19 mouse cellular contexts compared by ENCODE assay signal in the genomic region with DNA sequence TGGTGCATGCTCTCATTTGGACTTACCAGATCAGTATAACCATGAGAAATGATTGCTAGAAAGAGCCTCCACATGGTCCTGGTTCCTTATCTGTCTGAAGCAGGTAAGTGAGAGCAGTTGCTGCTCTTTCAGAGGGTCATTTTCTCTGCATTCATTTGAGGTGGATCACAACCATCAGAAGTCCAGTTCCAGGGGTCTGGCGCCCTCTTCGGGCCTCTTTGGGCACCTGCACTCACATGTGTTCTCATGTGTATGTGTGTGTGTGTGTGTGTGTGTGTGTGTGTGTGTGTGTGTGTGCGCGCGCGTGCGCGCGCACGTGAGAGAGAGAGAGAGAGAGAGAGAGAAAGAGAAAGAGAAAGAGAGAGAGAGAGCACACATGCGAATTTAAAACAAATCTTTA.
DNase-seq lines count a peak whose midpoint lies in the region; ATAC-seq and TF ChIP-seq lines count a peak whose summit lies in the region.
"Had no signal": no experiment of that assay in that cellular context is flagged by ENCODE, and none has a peak within 500 bp of the region (broad histone marks: within the 10 kb centered on the region; RNA-seq: fewer than 3 reads in every experiment).

No protein-coding gene starts in this region.

- no peak overlapping the region for H3K27ac ChIP-seq in intestine, postnatal 0 days (ENCODE audit: low read depth, low read length)
- no peak overlapping the region for H3K27ac ChIP-seq in intestine, embryonic 15.5 days
- H3K27ac ChIP-seq in testis, adult 2 months (ENCODE audit: control insufficient read depth, insufficient read depth, low read depth, low read length) = no peak overlapping the region
- no peak overlapping the region for H3K27ac ChIP-seq in ES-E14 (ENCODE audit: insufficient read depth, low read depth, low read length, poor library complexity, severe bottlenecking)
- H3K27ac ChIP-seq: embryonic facial prominence, embryonic 15.5 days; limb, embryonic 15.5 days; neural tube, embryonic 15.5 days had no signal

- no peak overlapping the region for H3K9ac ChIP-seq in intestine, postnatal 0 days (ENCODE audit: low read depth, low read length)
- H3K9ac ChIP-seq in intestine, embryonic 15.5 days = no peak overlapping the region
- no peak overlapping the region for H3K9ac ChIP-seq in ES-E14 (ENCODE audit: insufficient read depth, low read depth, low read length, poor library complexity, severe bottlenecking)
- H3K9ac ChIP-seq: embryonic facial prominence, embryonic 15.5 days; limb, embryonic 15.5 days; neural tube, embryonic 15.5 days had no signal

- in situ Hi-C loops in ES-E14 (cut with MboI; ENCODE audit: low sequenced_read_pairs in 2 of 2, unreplicated experiment in 2 of 2) = loop anchor here in 1 of 2 experiments (10.0 kb wide), 1 partner anchor 71 kb away; no protein-coding TSS in a partner anchor

- no peak overlapping the region for H3K4me3 ChIP-seq in intestine, postnatal 0 days (ENCODE audit: low read depth, low read length)
- no peak overlapping the region for H3K4me3 ChIP-seq in intestine, embryonic 15.5 days (replicated peaks)
- H3K4me3 ChIP-seq in testis, adult 2 months (ENCODE audit: control insufficient read depth, low read depth, low read length) = no peak overlapping the region
- H3K4me3 ChIP-seq in ES-E14 (ENCODE audit: insufficient read depth in 1 of 2, low read depth in 1 of 2, low read length in 2 of 2, poor library complexity in 1 of 2, severe bottlenecking in 1 of 2) = no peak overlapping the region
- H3K4me3 ChIP-seq: embryonic facial prominence, embryonic 15.5 days; forebrain, embryonic 10.5 days; limb, embryonic 15.5 days; megakaryocyte, embryonic 14.5 days; neural tube, embryonic 15.5 days had no signal

- TF ChIP-seq CTCF in intestine, postnatal 0 days (IDR thresholded peaks at IDR 0.05; ENCODE audit: low read depth) = 0 out of 2 replicates have a peak, but pooled peaks have one; percentile 23
- TF ChIP-seq CTCF in testis, adult 2 months (IDR thresholded peaks at IDR 0.05; ENCODE audit: control insufficient read depth, insufficient read depth, insufficient replicate concordance, low read depth, low read length) = peak; percentile 34; the same call in 1 of the 2 replicates

- H3K4me1 ChIP-seq in intestine, postnatal 0 days (replicated peaks; ENCODE audit: control insufficient read depth, insufficient read depth, low read length) = no peaks in the 10 kb centered on the region
- H3K4me1 ChIP-seq in intestine, embryonic 15.5 days (replicated peaks) = no peaks in the 10 kb centered on the region
- no peaks in the 10 kb centered on the region for H3K4me1 ChIP-seq in testis, adult 2 months (ENCODE audit: control insufficient read depth, insufficient read depth, low read length)
- H3K4me1 ChIP-seq in ES-E14 (ENCODE audit: control insufficient read depth in 2 of 2, insufficient read depth in 2 of 2, low read length in 2 of 2, poor library complexity in 1 of 2) = no peaks in the 10 kb centered on the region; a peak in 1 of 4 replicates
- H3K4me1 ChIP-seq: embryonic facial prominence, embryonic 15.5 days; limb, embryonic 15.5 days; megakaryocyte, embryonic 14.5 days had no signal

- TF ChIP-seq POLR2A in testis, adult 2 months (IDR thresholded peaks at IDR 0.05; ENCODE audit: control insufficient read depth, low read depth, low read length) = no peak

- DNase-seq in testis, postnatal 10 days (ENCODE audit: low spot score) = no peak
- DNase-seq in ES-E14 (ENCODE audit: low read depth, low spot score) = peak; percentile 28
- no peak for DNase-seq in ovary, adult 18-20 months (ENCODE audit: low spot score)
- DNase-seq: adrenal gland, postnatal 25 days; cerebellum, adult 11-12 months; embryo, embryonic 11 days; heart, adult 18-20 months; layer of hippocampus, postnatal 36 days; thymus, postnatal 36 days had no signal

- 85% methylated on average over 11 of the region's 11 CpGs for WGBS in intestine, postnatal 0 days
- 89% methylated on average over 11 of the region's 11 CpGs for WGBS in intestine, embryonic 15.5 days

- H3K36me3 ChIP-seq in intestine, postnatal 0 days (ENCODE audit: control insufficient read depth, insufficient read depth) = no peaks in the 10 kb centered on the region
- no peaks in the 10 kb centered on the region for H3K36me3 ChIP-seq in intestine, embryonic 15.5 days
- H3K36me3 ChIP-seq in testis, adult 2 months (ENCODE audit: control insufficient read depth, insufficient read depth, low read length) = no peaks in the 10 kb centered on the region
- H3K36me3 ChIP-seq in ES-E14 (ENCODE audit: control insufficient read depth, insufficient read depth, low read length, poor library complexity, severe bottlenecking) = no peaks in the 10 kb centered on the region
- H3K36me3 ChIP-seq: embryonic facial prominence, embryonic 15.5 days; forebrain, embryonic 10.5 days; limb, embryonic 15.5 days; neural tube, embryonic 15.5 days had no signal

- no peaks in the 10 kb centered on the region for H3K27me3 ChIP-seq in intestine, postnatal 0 days (replicated peaks; ENCODE audit: control insufficient read depth, insufficient read depth, low read length)
- no peaks in the 10 kb centered on the region for H3K27me3 ChIP-seq in intestine, embryonic 15.5 days (replicated peaks)
- H3K27me3 ChIP-seq in testis, adult 2 months (ENCODE audit: control insufficient read depth, insufficient read depth, low read length) = no peaks in the 10 kb centered on the region
- H3K27me3 ChIP-seq: embryonic facial prominence, embryonic 15.5 days; limb, embryonic 15.5 days; neural tube, embryonic 15.5 days had no signal

- no peak for ATAC-seq in intestine, postnatal 0 days
- no peak for ATAC-seq in intestine, embryonic 15.5 days
- ATAC-seq in erythroblast, adult 5-6 weeks (replicated peaks; ENCODE audit: low FRiP score, poor library complexity, severe bottlenecking) = no peak
- ATAC-seq: CD4-positive, CD25-positive, alpha-beta regulatory T cell, adult 4 months had no signal

- no peak overlapping the region for H3K4me2 ChIP-seq in intestine, postnatal 0 days (replicated peaks; ENCODE audit: low read depth)
- H3K4me2 ChIP-seq in intestine, embryonic 15.5 days (replicated peaks) = no peak overlapping the region
- H3K4me2 ChIP-seq: embryonic facial prominence, embryonic 15.5 days; limb, embryonic 15.5 days; neural tube, embryonic 15.5 days had no signal

- H3K9me3 ChIP-seq in intestine, postnatal 0 days (ENCODE audit: control insufficient read depth) = no peaks in the 10 kb centered on the region
- no peaks in the 10 kb centered on the region for H3K9me3 ChIP-seq in intestine, embryonic 15.5 days
- H3K9me3 ChIP-seq in ES-E14 (ENCODE audit: control insufficient read depth, insufficient read depth, low read depth, low read length) = no peaks in the 10 kb centered on the region
- H3K9me3 ChIP-seq: embryonic facial prominence, embryonic 15.5 days; forebrain, embryonic 10.5 days; limb, embryonic 15.5 days; megakaryocyte, embryonic 14.5 days; neural tube, embryonic 15.5 days had no signal

TF ChIP-seq in ES-E14, 5 proteins besides CTCF, POLR2A, EP300 and RAD21:
- TF ChIP-seq CHD2 (IDR thresholded peaks at IDR 0.05; ENCODE audit: low read depth, low read length) = no peak
- peak; percentile 58; the same call in 1 of the 2 replicates for TF ChIP-seq ZC3H11A (IDR thresholded peaks at IDR 0.05; ENCODE audit: borderline replicate concordance, low read depth, low read length)
TF ChIP-seq in ES-E14: peak in this region for 1.
